ENCODE assay signal across 8 mouse cellular contexts in genomic region chr14:16448269-16448987, GRCm38 (mm10).
DNase-seq lines count a peak whose midpoint lies in the region; ATAC-seq lines count a peak whose summit lies in the region.

No protein-coding gene starts in this region.

- no peak overlapping the region for H3K9ac ChIP-seq in heart, embryonic 15.5 days
- no peak overlapping the region for H3K9ac ChIP-seq in embryonic facial prominence, embryonic 13.5 days
- no peak overlapping the region for H3K9ac ChIP-seq in intestine, embryonic 15.5 days
- no peak overlapping the region for H3K9ac ChIP-seq in midbrain, embryonic 15.5 days

- WGBS in heart, embryonic 15.5 days, result 44% methylated on average over 4 of the region's 4 CpGs
- WGBS in embryonic facial prominence, embryonic 13.5 days, result 54% methylated on average over 4 of the region's 4 CpGs
- 47% methylated on average over 4 of the region's 4 CpGs for WGBS in intestine, embryonic 15.5 days
- WGBS in midbrain, embryonic 15.5 days, result 46% methylated on average over 4 of the region's 4 CpGs

- H3K27ac ChIP-seq in heart, embryonic 15.5 days, result peak overlapping the region; percentile 33; the same call in 1 of the 2 replicates
- H3K27ac ChIP-seq in embryonic facial prominence, embryonic 13.5 days, result no peak overlapping the region
- H3K27ac ChIP-seq in intestine, embryonic 15.5 days, result no peak overlapping the region
- H3K27ac ChIP-seq in midbrain, embryonic 15.5 days, result no peak overlapping the region

- H3K4me1 ChIP-seq in heart, embryonic 15.5 days (replicated peaks), result peaks cover 13% of the 10 kb centered on the region
- H3K4me1 ChIP-seq in embryonic facial prominence, embryonic 13.5 days, result peaks cover 16% of the 10 kb centered on the region; the same call in 1 of the 2 replicates
- no peaks in the 10 kb centered on the region for H3K4me1 ChIP-seq in intestine, embryonic 15.5 days (replicated peaks)
- H3K4me1 ChIP-seq in midbrain, embryonic 15.5 days, result 0 out of 2 replicates have a peak, but pooled peaks cover 3% of the 10 kb centered on the region

- H3K4me3 ChIP-seq in heart, embryonic 15.5 days, result no peak overlapping the region
- H3K4me3 ChIP-seq in embryonic facial prominence, embryonic 13.5 days, result no peak overlapping the region
- H3K4me3 ChIP-seq in intestine, embryonic 15.5 days (replicated peaks), result no peak overlapping the region
- H3K4me3 ChIP-seq in midbrain, embryonic 15.5 days, result no peak overlapping the region

- no peaks in the 10 kb centered on the region for H3K36me3 ChIP-seq in heart, embryonic 15.5 days
- H3K36me3 ChIP-seq in embryonic facial prominence, embryonic 13.5 days, result no peaks in the 10 kb centered on the region
- H3K36me3 ChIP-seq in intestine, embryonic 15.5 days, result no peaks in the 10 kb centered on the region
- H3K36me3 ChIP-seq in midbrain, embryonic 15.5 days (replicated peaks), result no peaks in the 10 kb centered on the region

- H3K9me3 ChIP-seq in heart, embryonic 15.5 days (replicated peaks), result no peaks in the 10 kb centered on the region
- H3K9me3 ChIP-seq in embryonic facial prominence, embryonic 13.5 days, result no peaks in the 10 kb centered on the region
- no peaks in the 10 kb centered on the region for H3K9me3 ChIP-seq in intestine, embryonic 15.5 days
- no peaks in the 10 kb centered on the region for H3K9me3 ChIP-seq in midbrain, embryonic 15.5 days

- ATAC-seq in heart, embryonic 15.5 days (replicated peaks; ENCODE audit: insufficient number of reproducible peaks, insufficient read depth, low FRiP score, low read depth), result peak; percentile 71
- peak; percentile 62; the same call in 1 of the 2 replicates for ATAC-seq in embryonic facial prominence, embryonic 13.5 days (ENCODE audit: insufficient number of reproducible peaks, insufficient read depth, low FRiP score, low TSS enrichment, low read depth)
- peak; percentile 90 for ATAC-seq in intestine, embryonic 15.5 days
- peak; percentile 54 for ATAC-seq in midbrain, embryonic 15.5 days (replicated peaks)
- ATAC-seq in inflammation-experienced regulatory T-cells, adult 6 months, result no peak

- DNase-seq in heart, postnatal 4 days, result no peak
- no peak for DNase-seq in adrenal gland, postnatal 36 days
- DNase-seq in ovary, postnatal 10 days (ENCODE audit: low spot score), result no peak

- H3K4me2 ChIP-seq in heart, embryonic 15.5 days, result no peak overlapping the region
- H3K4me2 ChIP-seq in embryonic facial prominence, embryonic 13.5 days, result no peak overlapping the region
- H3K4me2 ChIP-seq in intestine, embryonic 15.5 days (replicated peaks), result no peak overlapping the region
- no peak overlapping the region for H3K4me2 ChIP-seq in midbrain, embryonic 15.5 days

- H3K27me3 ChIP-seq in heart, embryonic 15.5 days, result no peaks in the 10 kb centered on the region
- no peaks in the 10 kb centered on the region for H3K27me3 ChIP-seq in embryonic facial prominence, embryonic 13.5 days
- H3K27me3 ChIP-seq in intestine, embryonic 15.5 days (replicated peaks), result no peaks in the 10 kb centered on the region
- no peaks in the 10 kb centered on the region for H3K27me3 ChIP-seq in midbrain, embryonic 15.5 days (replicated peaks)
